Mouse (Mus musculus): ENCODE measurements around the gene Hmgn1.
"Not testable (repeated sequence)": the region's sequence is repeated elsewhere in the genome, so short reads cannot be mapped to it uniquely, and the experiment has no call there.

Hmgn1 gene

GRCm38 (mm10) chr16:96127657-96128344, at the start of gene Hmgn1:
Gene Hmgn1 (minus strand): TSS chr16:96127729.
- DNase-seq = peak; percentile 98 to 99

- DNase-seq = peak in 1 of 2 experiments; percentile 33
Measured at GRCm38 (mm10) chr16:96175399-96175798, 47.9 kb upstream of the Hmgn1 start.

- no peak for DNase-seq
Measured at GRCm38 (mm10) chr16:96173648-96174047, 46.1 kb upstream of the Hmgn1 start.

- DNase-seq = no peak
Measured at GRCm38 (mm10) chr16:96168837-96169236, 41.3 kb upstream of the Hmgn1 start.

- DNase-seq = no peak
Measured at GRCm38 (mm10) chr16:96165723-96166264, 38.3 kb upstream of the Hmgn1 start.

- no peak for DNase-seq
Measured at GRCm38 (mm10) chr16:96161336-96161735, 33.8 kb upstream of the Hmgn1 start.

- DNase-seq = peak in 1 of 2 experiments; percentile 28
Measured at GRCm38 (mm10) chr16:96160927-96161326, 33.4 kb upstream of the Hmgn1 start.

GRCm38 (mm10) chr16:96159794-96160346, 32.3 kb upstream of the Hmgn1 start:
- peak in 1 of 2 experiments; percentile 37 for DNase-seq

GRCm38 (mm10) chr16:96159091-96159731, 31.7 kb upstream of the Hmgn1 start:
- DNase-seq = peak; percentile 85 to 90

- DNase-seq = peak in 1 of 2 experiments; percentile 31
Measured at GRCm38 (mm10) chr16:96158511-96159080, 31.1 kb upstream of the Hmgn1 start.

- DNase-seq = no peak
Measured at GRCm38 (mm10) chr16:96157171-96157570, 29.6 kb upstream of the Hmgn1 start.

- no peak for DNase-seq
Measured at GRCm38 (mm10) chr16:96156019-96156418, 28.5 kb upstream of the Hmgn1 start.

- no peak for DNase-seq
Measured at GRCm38 (mm10) chr16:96154476-96154875, 26.9 kb upstream of the Hmgn1 start.

- DNase-seq = peak; percentile 92 to 93
Measured at GRCm38 (mm10) chr16:96151551-96151950, 24.0 kb upstream of the Hmgn1 start.

GRCm38 (mm10) chr16:96150995-96151394, 23.5 kb upstream of the Hmgn1 start:
- DNase-seq = no peak

- DNase-seq = peak in 1 of 2 experiments; percentile 35
Measured at GRCm38 (mm10) chr16:96149311-96149710, 21.8 kb upstream of the Hmgn1 start.

- DNase-seq = no peak
Measured at GRCm38 (mm10) chr16:96148834-96149233, 21.3 kb upstream of the Hmgn1 start.

GRCm38 (mm10) chr16:96145814-96146213, 18.3 kb upstream of the Hmgn1 start:
- DNase-seq = no peak

GRCm38 (mm10) chr16:96145110-96145800, 17.7 kb upstream of the Hmgn1 start, which contains the start of gene Wrb:
Gene Wrb (plus strand): TSS chr16:96145407.
- DNase-seq = peak; percentile 100

GRCm38 (mm10) chr16:96144748-96145109, 17.2 kb upstream of the Hmgn1 start:
- DNase-seq = not testable (repeated sequence)

- DNase-seq = no peak
Measured at GRCm38 (mm10) chr16:96128466-96128865, 937 bp upstream of the Hmgn1 start.

- no peak for DNase-seq
Measured at GRCm38 (mm10) chr16:96127288-96127656, 257 bp downstream of the Hmgn1 start.

- DNase-seq = no peak
Measured at GRCm38 (mm10) chr16:96126684-96127171, 801 bp downstream of the Hmgn1 start.

All from kidney, postnatal 4 days (tissue).